Mouse (Mus musculus): ENCODE measurements around the gene Nme7. TPM values are rescaled to one million over a fixed set of nuclear protein-coding genes. Genes with fewer than 3 reads are reported as not detected.

Nme7 gene
- polyA plus RNA-seq, 1 experiment from 2014 or later = 51.6 TPM

GRCm38 (mm10) chr1:164412906-164413305 is 109.0 kb downstream of the Nme7 start:
- H3K27me3 ChIP-seq (ENCODE audit: control insufficient read depth, insufficient read depth, low read length) = no peaks in the 10 kb centered on the region
- H3K4me3 ChIP-seq (ENCODE audit: low read depth, low read length) = no peak overlapping the region
- H3K4me2 ChIP-seq (ENCODE audit: low read depth, low read length) = no peak overlapping the region
- no peaks in the 10 kb centered on the region for H3K4me1 ChIP-seq (ENCODE audit: control insufficient read depth, insufficient read depth, low read length)
- H3K27ac ChIP-seq (replicated peaks; ENCODE audit: low read depth, low read length) = no peak overlapping the region
- ATAC-seq (replicated peaks; ENCODE audit: insufficient number of reproducible peaks, low FRiP score, low TSS enrichment, low read depth) (no peak), DNase-seq (ENCODE audit: low spot score) (no peak)
- no peak overlapping the region for H3K9ac ChIP-seq (replicated peaks; ENCODE audit: low read length)
- no peaks in the 10 kb centered on the region for H3K36me3 ChIP-seq (replicated peaks; ENCODE audit: control insufficient read depth, insufficient read depth, low read depth, low read length)
- no peaks in the 10 kb centered on the region for H3K9me3 ChIP-seq (replicated peaks; ENCODE audit: control insufficient read depth, low read length)
- WGBS = 94% methylated on average over 9 of the region's 9 CpGs

GRCm38 (mm10) chr1:164413608-164414007 is 109.7 kb downstream of the Nme7 start:
- Histone ChIP-seq H3K4me2 (ENCODE audit: low read depth, low read length) (no peak overlapping the region), H3K27ac (replicated peaks; ENCODE audit: low read depth, low read length) (no peak overlapping the region), H3K9ac (replicated peaks; ENCODE audit: low read length) (no peak overlapping the region), H3K36me3 (replicated peaks; ENCODE audit: control insufficient read depth, insufficient read depth, low read depth, low read length) (no peaks in the 10 kb centered on the region), H3K4me1 (ENCODE audit: control insufficient read depth, insufficient read depth, low read length) (no peaks in the 10 kb centered on the region), H3K9me3 (replicated peaks; ENCODE audit: control insufficient read depth, low read length) (no peaks in the 10 kb centered on the region), H3K4me3 (ENCODE audit: low read depth, low read length) (no peak overlapping the region), H3K27me3 (ENCODE audit: control insufficient read depth, insufficient read depth, low read length) (no peaks in the 10 kb centered on the region)
- DNase-seq (ENCODE audit: low spot score) = no peak
- 92% methylated on average over 11 of the region's 11 CpGs for WGBS
- no peak for ATAC-seq (replicated peaks; ENCODE audit: insufficient number of reproducible peaks, low FRiP score, low TSS enrichment, low read depth)

GRCm38 (mm10) chr1:164415347-164415751 is 111.4 kb downstream of the Nme7 start:
- no peaks in the 10 kb centered on the region for H3K4me1 ChIP-seq (ENCODE audit: control insufficient read depth, insufficient read depth, low read length)
- ATAC-seq (replicated peaks; ENCODE audit: insufficient number of reproducible peaks, low FRiP score, low TSS enrichment, low read depth) = no peak
- no peak overlapping the region for H3K9ac ChIP-seq (replicated peaks; ENCODE audit: low read length)
- 69% methylated on average over 2 of the region's 2 CpGs for WGBS
- no peaks in the 10 kb centered on the region for H3K9me3 ChIP-seq (replicated peaks; ENCODE audit: control insufficient read depth, low read length)
- H3K4me2 ChIP-seq (ENCODE audit: low read depth, low read length) = no peak overlapping the region
- no peak overlapping the region for H3K4me3 ChIP-seq (ENCODE audit: low read depth, low read length)
- H3K36me3 ChIP-seq (replicated peaks; ENCODE audit: control insufficient read depth, insufficient read depth, low read depth, low read length) = no peaks in the 10 kb centered on the region
- DNase-seq (ENCODE audit: low spot score) = no peak
- no peaks in the 10 kb centered on the region for H3K27me3 ChIP-seq (ENCODE audit: control insufficient read depth, insufficient read depth, low read length)
- no peak overlapping the region for H3K27ac ChIP-seq (replicated peaks; ENCODE audit: low read depth, low read length)

DNA sequence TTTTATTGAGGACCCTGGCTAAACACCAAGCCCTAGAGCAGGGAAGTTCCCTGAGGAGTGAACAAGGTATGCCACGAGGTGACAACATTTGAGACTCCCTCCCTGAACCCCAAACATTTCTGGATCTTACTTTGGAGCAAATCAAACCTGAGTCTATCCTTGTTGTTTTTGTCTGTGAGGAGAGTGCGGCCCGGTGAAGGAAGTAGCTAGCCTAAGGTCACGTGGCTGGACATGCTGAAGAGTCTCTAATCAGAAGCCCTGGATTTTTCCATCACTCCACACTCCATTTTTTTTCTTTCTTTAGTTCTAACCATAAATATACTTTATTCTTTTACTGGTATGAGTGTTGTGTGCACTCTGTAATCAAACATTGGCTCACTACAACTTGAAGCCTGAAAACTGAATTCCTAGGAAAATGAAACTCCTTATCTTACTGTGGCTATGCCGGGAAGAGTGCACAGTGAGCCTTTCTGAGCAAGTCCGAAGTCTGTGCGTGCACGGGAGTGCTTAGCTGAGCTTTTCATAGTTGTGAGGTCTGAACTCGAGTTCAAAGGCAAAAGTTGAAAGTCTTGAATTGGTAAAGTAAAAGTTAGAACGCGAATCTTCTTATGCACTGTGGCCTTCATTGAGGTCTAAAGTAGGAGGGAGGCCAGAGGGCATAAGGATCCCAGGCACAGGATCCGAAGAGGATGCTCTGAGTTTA is 112.9 kb downstream of the Nme7 start:
- Histone ChIP-seq H3K36me3 (replicated peaks; ENCODE audit: control insufficient read depth, insufficient read depth, low read depth, low read length) (no peaks in the 10 kb centered on the region), H3K4me3 (ENCODE audit: low read depth, low read length) (no peak overlapping the region), H3K9me3 (replicated peaks; ENCODE audit: control insufficient read depth, low read length) (no peaks in the 10 kb centered on the region), H3K27ac (replicated peaks; ENCODE audit: low read depth, low read length) (no peak overlapping the region), H3K4me1 (ENCODE audit: control insufficient read depth, insufficient read depth, low read length) (no peaks in the 10 kb centered on the region), H3K4me2 (ENCODE audit: low read depth, low read length) (no peak overlapping the region), H3K9ac (replicated peaks; ENCODE audit: low read length) (no peak overlapping the region), H3K27me3 (ENCODE audit: control insufficient read depth, insufficient read depth, low read length) (no peaks in the 10 kb centered on the region)
- DNase-seq (ENCODE audit: low spot score) (no peak), ATAC-seq (replicated peaks; ENCODE audit: insufficient number of reproducible peaks, low FRiP score, low TSS enrichment, low read depth) (no peak)
- 86% methylated on average over 12 of the region's 12 CpGs for WGBS

DNA sequence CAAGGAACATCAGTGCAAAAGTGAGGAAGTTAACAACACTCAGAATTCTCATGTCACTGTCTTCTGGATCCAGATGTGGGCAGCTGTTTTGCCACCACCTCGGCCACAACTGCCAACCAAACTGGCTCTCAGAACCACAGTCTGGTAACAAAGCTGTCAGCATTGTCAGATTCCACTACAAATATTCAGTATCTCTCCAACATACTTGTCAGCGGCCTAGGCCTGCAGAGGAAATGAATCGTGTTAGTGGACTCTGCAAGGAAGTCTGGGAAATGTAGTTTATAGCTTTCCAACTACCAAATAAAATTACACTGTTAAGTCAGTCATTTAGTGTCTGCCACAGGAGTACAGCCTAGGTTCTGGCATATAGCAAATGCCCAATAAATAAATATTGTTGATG is 113.7 kb downstream of the Nme7 start:
- H3K4me3 ChIP-seq (ENCODE audit: low read depth, low read length) = no peak overlapping the region
- no peaks in the 10 kb centered on the region for H3K36me3 ChIP-seq (replicated peaks; ENCODE audit: control insufficient read depth, insufficient read depth, low read depth, low read length)
- no peaks in the 10 kb centered on the region for H3K27me3 ChIP-seq (ENCODE audit: control insufficient read depth, insufficient read depth, low read length)
- H3K4me2 ChIP-seq (ENCODE audit: low read depth, low read length) = no peak overlapping the region
- H3K4me1 ChIP-seq (ENCODE audit: control insufficient read depth, insufficient read depth, low read length) = no peaks in the 10 kb centered on the region
- no peaks in the 10 kb centered on the region for H3K9me3 ChIP-seq (replicated peaks; ENCODE audit: control insufficient read depth, low read length)
- no peak overlapping the region for H3K27ac ChIP-seq (replicated peaks; ENCODE audit: low read depth, low read length)
- DNase-seq (ENCODE audit: low spot score) = no peak
- H3K9ac ChIP-seq (replicated peaks; ENCODE audit: low read length) = no peak overlapping the region
- WGBS = 76% methylated on average over 3 of the region's 3 CpGs
- ATAC-seq (replicated peaks; ENCODE audit: insufficient number of reproducible peaks, low FRiP score, low TSS enrichment, low read depth) = no peak

DNA sequence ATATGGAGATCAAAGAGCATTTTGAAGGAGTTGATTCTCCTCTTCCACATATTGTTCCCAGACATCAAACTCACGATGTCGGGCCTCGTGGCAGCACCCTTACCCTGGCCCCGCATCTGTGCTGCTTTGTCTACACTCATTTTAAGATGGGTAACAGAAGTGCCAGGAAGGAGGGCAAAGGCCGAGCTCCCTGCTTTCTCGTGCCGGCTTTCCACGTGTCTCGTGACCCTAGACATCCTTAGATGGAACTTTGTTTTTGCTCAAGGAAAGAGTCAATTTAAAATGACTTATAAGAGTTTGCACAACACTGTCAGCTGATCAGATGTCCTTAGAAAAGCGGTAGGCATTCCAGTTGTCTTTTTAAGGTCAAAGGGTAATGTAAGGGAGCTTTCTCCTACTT is 114.4 kb downstream of the Nme7 start:
- Histone ChIP-seq H3K9ac (replicated peaks; ENCODE audit: low read length) (no peak overlapping the region), H3K4me2 (ENCODE audit: low read depth, low read length) (no peak overlapping the region), H3K4me3 (ENCODE audit: low read depth, low read length) (no peak overlapping the region), H3K4me1 (ENCODE audit: control insufficient read depth, insufficient read depth, low read length) (no peaks in the 10 kb centered on the region), H3K36me3 (replicated peaks; ENCODE audit: control insufficient read depth, insufficient read depth, low read depth, low read length) (no peaks in the 10 kb centered on the region), H3K27me3 (ENCODE audit: control insufficient read depth, insufficient read depth, low read length) (no peaks in the 10 kb centered on the region), H3K27ac (replicated peaks; ENCODE audit: low read depth, low read length) (no peak overlapping the region), H3K9me3 (replicated peaks; ENCODE audit: control insufficient read depth, low read length) (no peaks in the 10 kb centered on the region)
- WGBS = 61% methylated on average over 10 of the region's 10 CpGs
- no peak for DNase-seq (ENCODE audit: low spot score)
- no peak for ATAC-seq (replicated peaks; ENCODE audit: insufficient number of reproducible peaks, low FRiP score, low TSS enrichment, low read depth)

- Histone ChIP-seq H3K9me3 (replicated peaks; ENCODE audit: control insufficient read depth, low read length) (no peaks in the 10 kb centered on the region), H3K9ac (replicated peaks; ENCODE audit: low read length) (no peak overlapping the region), H3K27me3 (ENCODE audit: control insufficient read depth, insufficient read depth, low read length) (no peaks in the 10 kb centered on the region), H3K27ac (replicated peaks; ENCODE audit: low read depth, low read length) (no peak overlapping the region), H3K4me3 (ENCODE audit: low read depth, low read length) (no peak overlapping the region), H3K4me2 (ENCODE audit: low read depth, low read length) (no peak overlapping the region), H3K36me3 (replicated peaks; ENCODE audit: control insufficient read depth, insufficient read depth, low read depth, low read length) (no peaks in the 10 kb centered on the region), H3K4me1 (ENCODE audit: control insufficient read depth, insufficient read depth, low read length) (no peaks in the 10 kb centered on the region)
- no peak for ATAC-seq (replicated peaks; ENCODE audit: insufficient number of reproducible peaks, low FRiP score, low TSS enrichment, low read depth)
- DNase-seq (ENCODE audit: low spot score) = no peak
- 91% methylated on average over 8 of the region's 8 CpGs for WGBS
Observed at GRCm38 (mm10) chr1:164419401-164419800, 115.5 kb downstream of the Nme7 start.

DNA sequence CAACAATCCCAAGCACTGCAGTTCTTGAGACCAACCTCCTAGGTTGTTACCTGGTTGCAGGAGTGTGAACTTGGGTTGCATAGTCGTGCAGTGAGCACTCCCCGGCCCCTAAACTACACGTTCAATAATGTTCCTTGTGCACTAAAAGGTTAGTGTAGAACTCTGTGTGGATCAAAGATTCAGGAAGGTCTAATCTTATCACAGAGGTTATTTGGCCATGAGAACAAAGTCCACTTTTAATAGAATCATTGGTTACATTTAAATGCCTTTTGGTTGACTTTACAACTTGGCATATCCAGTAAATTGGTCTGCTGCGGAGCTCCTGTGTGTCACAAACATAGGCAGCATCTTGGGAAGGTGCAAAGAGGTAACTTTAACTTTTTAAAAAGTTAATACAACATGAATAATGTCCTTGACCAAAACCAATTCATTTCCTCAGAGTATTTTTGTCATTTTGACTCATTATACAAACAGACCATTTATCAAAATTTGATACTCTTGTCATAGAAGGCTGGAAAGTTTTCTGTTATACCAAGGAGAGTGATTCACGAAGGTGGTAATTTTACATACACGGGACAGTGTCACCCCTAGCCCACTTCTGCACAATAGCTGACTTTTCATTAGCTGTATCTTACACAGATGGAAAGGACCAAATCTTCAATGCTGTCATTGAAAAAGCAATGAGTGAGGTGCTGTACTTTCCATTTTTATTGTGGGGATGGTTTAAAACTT is 116.9 kb downstream of the Nme7 start:
- Histone ChIP-seq H3K27me3 (ENCODE audit: control insufficient read depth, insufficient read depth, low read length) (no peaks in the 10 kb centered on the region), H3K9me3 (replicated peaks; ENCODE audit: control insufficient read depth, low read length) (no peaks in the 10 kb centered on the region), H3K9ac (replicated peaks; ENCODE audit: low read length) (no peak overlapping the region), H3K4me2 (ENCODE audit: low read depth, low read length) (no peak overlapping the region), H3K4me1 (ENCODE audit: control insufficient read depth, insufficient read depth, low read length) (no peaks in the 10 kb centered on the region), H3K36me3 (replicated peaks; ENCODE audit: control insufficient read depth, insufficient read depth, low read depth, low read length) (no peaks in the 10 kb centered on the region), H3K27ac (replicated peaks; ENCODE audit: low read depth, low read length) (no peak overlapping the region), H3K4me3 (ENCODE audit: low read depth, low read length) (no peak overlapping the region)
- 91% methylated on average over 6 of the region's 6 CpGs for WGBS
- DNase-seq (ENCODE audit: low spot score) = no peak
- no peak for ATAC-seq (replicated peaks; ENCODE audit: insufficient number of reproducible peaks, low FRiP score, low TSS enrichment, low read depth)

All from embryonic facial prominence, embryonic 11.5 days (tissue).